Mouse (Mus musculus) kidney, adult 2 months (tissue): Measurements from ENCODE around the gene Hoxa1. TPM values are rescaled to one million over a fixed set of nuclear protein-coding genes. Genes with fewer than 3 reads are reported as not detected.

Source experiments
- DNase-seq: peaks from one replicate; pipeline ENCODE4 v3.0.0; 2021
- H3K27ac ChIP-seq: fragments of 200-500 bp; 2 replicates; pipeline ENCODE4 v1.5.1; 2012; ENCODE audit warnings: low read depth, low read length, control low read depth, inconsistent platforms; ENCODE audit not compliant: insufficient read depth
- H3K27me3 ChIP-seq: fragments of 200-500 bp; replicated peaks from 2 replicates; pipeline ENCODE4 v1.6.1; 2012; ENCODE audit warnings: mild to moderate bottlenecking, moderate library complexity, low read length, inconsistent platforms; ENCODE audit not compliant: control insufficient read depth, insufficient read depth
- H3K36me3 ChIP-seq: fragments of 200-500 bp; 2 replicates; pipeline ENCODE4 v1.6.1; 2012; ENCODE audit warnings: mild to moderate bottlenecking, moderate library complexity, low read length, inconsistent platforms; ENCODE audit not compliant: control insufficient read depth, insufficient read depth
- H3K4me1 ChIP-seq: fragments of 200-500 bp; 2 replicates; pipeline ENCODE4 v1.6.1; 2011; ENCODE audit warnings: low read length; ENCODE audit not compliant: control insufficient read depth, insufficient read depth
- H3K4me3 ChIP-seq: fragments of 200-500 bp; 2 replicates; pipeline ENCODE4 v1.5.1; 2011; ENCODE audit warnings: mild to moderate bottlenecking, low read depth, low read length, control low read depth; ENCODE audit not compliant: insufficient read depth
- CTCF ChIP-seq: fragments of 200-500 bp; conservative IDR thresholded peaks from 2 replicates; pipeline ENCODE4 v1.5.1; 2011; ENCODE audit warnings: low read depth, mild to moderate bottlenecking, control low read depth, low read length, moderate library complexity, mixed read lengths; ENCODE audit not compliant: insufficient read depth, insufficient read length
- POLR2A ChIP-seq: fragments of 200-500 bp; IDR thresholded peaks from one replicate; pipeline ENCODE4 v1.6.1; 2011; ENCODE audit warnings: low read depth, low read length, control low read depth
- WGBS: fragments of 180-500 bp; shearing (Covaris S2); methylation state at CpG from one replicate; pipeline ENCODE4 v1.1.7; 2018; 5-methylcytosine and 5-hydroxymethylcytosine counted together
- polyA plus RNA-seq: library from polyadenylated mRNA; depleted of rRNA; stranded (reverse); fragments of >200 nt; gene quantifications from 2 replicates; pipeline ENCODE4 v1.2.3, GENCODE M21; 2012

Gene Hoxa1
- polyA plus RNA-seq, 1 experiment: 1.3 TPM

GRCm38 (mm10) chr6:52155471-52155870, 2.6 kb downstream of the Hoxa1 start:
- 92% methylated on average over 3 of the region's 3 CpGs for WGBS
- no peak overlapping the region for H3K4me3 ChIP-seq

DNA sequence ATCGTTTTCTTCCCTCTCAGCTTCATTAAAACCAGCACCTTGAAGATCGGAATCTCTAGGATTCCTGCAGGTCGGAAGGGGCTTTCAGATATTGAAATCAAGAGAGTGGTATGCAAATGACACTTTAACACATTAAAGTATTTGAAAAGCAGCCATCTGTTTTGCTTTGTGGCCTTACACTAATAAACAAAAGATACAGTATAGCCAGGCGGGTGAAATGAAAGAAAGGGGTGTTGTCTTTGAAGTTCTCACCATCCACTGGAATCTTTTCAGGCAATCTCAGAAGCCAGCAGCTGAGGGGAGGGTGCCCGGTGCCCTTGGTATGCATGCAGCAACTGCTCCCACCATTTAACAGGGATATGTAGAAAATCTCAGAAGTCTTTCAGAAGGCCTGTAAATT, 4.1 kb downstream of the Hoxa1 start:
- Histone ChIP-seq H3K36me3 (no peaks in the 10 kb centered on the region), H3K27me3 (0 out of 2 replicates have a peak, but pooled peaks cover 1% of the 10 kb centered on the region), H3K4me1 (no peaks in the 10 kb centered on the region), H3K27ac (no peak overlapping the region), H3K4me3 (no peak overlapping the region)
- TF ChIP-seq POLR2A: no peak
- no peak for TF ChIP-seq CTCF
- no peak for DNase-seq
- WGBS: 90% methylated on average over 5 of the region's 5 CpGs

More at GRCm38 (mm10) chr6:52155471-52155870, 2.6 kb downstream of the Hoxa1 start:
- H3K27ac ChIP-seq: no peak overlapping the region
- H3K27me3 ChIP-seq: 0 out of 2 replicates have a peak, but pooled peaks cover 1% of the 10 kb centered on the region
- peaks cover 3% of the 10 kb centered on the region; the same call in 1 of the 2 replicates for H3K4me1 ChIP-seq
- no peak for DNase-seq
- TF ChIP-seq POLR2A (no peak), CTCF (no peak)
- H3K36me3 ChIP-seq: no peaks in the 10 kb centered on the region

DNA sequence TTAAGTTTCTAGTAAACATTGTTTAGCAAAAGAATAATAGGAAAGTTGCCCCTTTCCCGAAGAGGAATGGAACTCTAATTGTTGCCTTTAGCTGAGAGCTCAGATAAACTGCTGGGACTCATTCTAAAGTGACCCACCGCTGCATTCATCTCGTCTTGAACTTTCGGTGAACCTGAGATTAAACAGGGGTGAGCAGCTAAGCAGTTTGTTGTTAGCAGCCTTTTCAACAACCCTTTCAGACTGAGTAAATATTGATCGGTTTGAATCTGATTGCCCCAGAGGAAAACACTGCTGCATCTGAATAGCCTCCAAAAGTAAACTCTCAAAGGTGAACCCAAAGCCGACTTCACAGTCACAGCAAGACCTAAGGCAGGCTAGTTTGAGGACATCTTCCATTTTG, 4.8 kb downstream of the Hoxa1 start:
- TF ChIP-seq CTCF: no peak
- no peak for TF ChIP-seq POLR2A
- 54% methylated on average over 6 of the region's 6 CpGs for WGBS
- no peak for DNase-seq
- no peaks in the 10 kb centered on the region for H3K36me3 ChIP-seq
- H3K27me3 ChIP-seq: 0 out of 2 replicates have a peak, but pooled peaks cover 1% of the 10 kb centered on the region
- H3K4me1 ChIP-seq: no peaks in the 10 kb centered on the region
- no peak overlapping the region for H3K4me3 ChIP-seq
- H3K27ac ChIP-seq: no peak overlapping the region

DNA sequence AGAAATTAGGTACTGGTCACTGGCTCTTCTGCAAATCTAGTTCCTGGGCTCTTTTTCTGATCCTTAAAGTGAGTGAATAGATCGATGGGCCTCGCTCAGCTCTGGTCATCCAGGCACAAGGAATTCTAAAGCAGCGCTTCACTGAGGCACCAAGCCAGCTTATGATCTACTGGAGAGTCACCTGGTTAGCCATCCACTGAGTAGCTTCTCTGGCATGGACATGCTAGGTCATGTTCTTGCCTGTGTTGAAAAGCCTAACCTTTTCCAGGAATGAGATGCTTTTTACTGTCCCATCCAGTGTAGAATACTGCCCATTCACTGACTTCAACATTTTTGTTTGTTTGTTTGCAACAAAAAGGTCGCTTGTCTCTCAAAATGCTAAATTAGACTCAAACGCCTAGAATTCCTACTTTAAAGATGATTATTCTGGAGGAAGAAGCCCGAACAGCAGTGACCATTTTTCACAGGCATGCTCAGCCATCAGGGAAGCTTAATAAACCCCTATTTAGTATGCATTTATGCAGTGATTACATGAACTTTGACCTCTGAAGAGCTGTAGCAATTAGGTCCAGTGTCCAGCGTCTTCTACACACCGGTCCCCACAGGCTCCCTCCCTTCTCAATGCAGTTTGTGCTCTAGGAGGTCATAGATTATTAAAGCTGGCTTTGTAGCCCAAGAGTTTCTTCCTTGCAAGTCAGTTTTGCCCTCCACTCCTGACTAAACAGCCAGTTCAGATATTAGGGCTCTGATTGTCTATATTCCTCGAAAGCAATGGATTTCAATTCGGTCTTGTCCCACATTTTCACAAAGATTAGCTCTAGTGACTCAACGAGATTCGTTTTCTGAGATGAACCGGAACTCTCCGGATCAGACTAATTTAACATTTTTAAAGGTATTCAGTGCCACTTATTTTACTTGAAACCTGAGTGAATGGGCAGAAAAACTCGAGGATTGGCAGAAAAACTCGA, 5.6 kb downstream of the Hoxa1 start:
- H3K4me1 ChIP-seq: no peaks in the 10 kb centered on the region
- no peak for TF ChIP-seq POLR2A
- TF ChIP-seq CTCF: no peak
- 63% methylated on average over 16 of the region's 16 CpGs for WGBS

GRCm38 (mm10) chr6:52151571-52151970, 6.5 kb downstream of the Hoxa1 start:
- no peaks in the 10 kb centered on the region for H3K36me3 ChIP-seq
- TF ChIP-seq POLR2A (no peak), CTCF (no peak)
- no peak overlapping the region for H3K27ac ChIP-seq
- no peak overlapping the region for H3K4me3 ChIP-seq
- 90% methylated on average over 4 of the region's 4 CpGs for WGBS
- 0 out of 2 replicates have a peak, but pooled peaks cover 1% of the 10 kb centered on the region for H3K27me3 ChIP-seq
- no peaks in the 10 kb centered on the region for H3K4me1 ChIP-seq
- no peak for DNase-seq

More for the DNA sequence above, 5.6 kb downstream of the Hoxa1 start:
- no peak overlapping the region for H3K27ac ChIP-seq
- 0 out of 2 replicates have a peak, but pooled peaks cover 1% of the 10 kb centered on the region for H3K27me3 ChIP-seq
- no peak for DNase-seq
- no peaks in the 10 kb centered on the region for H3K36me3 ChIP-seq
- no peak overlapping the region for H3K4me3 ChIP-seq

- TF ChIP-seq POLR2A: no peak
- TF ChIP-seq CTCF: no peak
- Histone ChIP-seq H3K27me3 (0 out of 2 replicates have a peak, but pooled peaks cover 1% of the 10 kb centered on the region), H3K4me1 (no peaks in the 10 kb centered on the region), H3K36me3 (no peaks in the 10 kb centered on the region), H3K4me3 (no peak overlapping the region), H3K27ac (no peak overlapping the region)
- DNase-seq: no peak
- WGBS: 45% methylated on average over 16 of the region's 16 CpGs
Observed at GRCm38 (mm10) chr6:52150401-52150966, 7.6 kb downstream of the Hoxa1 start.

DNA sequence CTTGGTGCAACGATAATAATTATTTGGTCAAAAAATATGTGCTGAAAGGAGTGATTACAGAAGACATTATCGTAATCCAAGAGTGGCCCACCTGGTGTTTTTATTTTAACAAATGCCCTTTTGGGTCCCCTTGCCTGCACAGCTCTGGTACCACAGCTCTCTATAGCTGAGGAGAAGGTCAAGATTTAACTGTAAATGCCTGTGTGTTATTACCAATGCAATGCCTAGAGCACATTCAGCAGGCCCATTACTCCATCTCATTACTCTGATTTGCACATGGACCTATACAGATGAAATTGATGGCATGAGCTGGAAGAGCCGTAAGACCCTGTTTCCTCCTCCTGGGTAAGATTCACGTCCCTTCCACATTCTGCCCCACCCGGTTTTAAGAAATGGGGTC, 19.0 kb downstream of the Hoxa1 start:
- DNase-seq: no peak
- no peak overlapping the region for H3K4me3 ChIP-seq
- WGBS: 91% methylated on average over 5 of the region's 5 CpGs

More for the DNA sequence above, 19.0 kb downstream of the Hoxa1 start:
- TF ChIP-seq POLR2A (no peak), CTCF (no peak)
- H3K36me3 ChIP-seq: no peaks in the 10 kb centered on the region
- no peak overlapping the region for H3K27ac ChIP-seq
- no peaks in the 10 kb centered on the region for H3K4me1 ChIP-seq
- H3K27me3 ChIP-seq: no peaks in the 10 kb centered on the region
